Mouse (Mus musculus) large intestine, adult 2 months (tissue): Measurements from ENCODE around the gene Hoxc12. TPM values are rescaled to one million over a fixed set of nuclear protein-coding genes. Genes with fewer than 3 reads are reported as not detected.

Experiments
- DNase-seq: peaks from one replicate; pipeline ENCODE4 v3.0.0-alpha.2; 2012; ENCODE audit warnings: low read depth, low spot score
- WGBS: fragments of 180-500 bp; shearing (Covaris S2); methylation state at CpG from one replicate; pipeline ENCODE4 v1.1.7; 2018; 5-methylcytosine and 5-hydroxymethylcytosine counted together
- polyA plus RNA-seq: library from polyadenylated mRNA; depleted of rRNA; stranded (reverse); fragments of >200 nt; gene quantifications from 2 replicates; pipeline ENCODE4 v1.2.3, GENCODE M21; 2012

The Hoxc12 gene
- polyA plus RNA-seq, 1 experiment, result not detected

- 9% methylated on average over 12 of the region's 12 CpGs for WGBS
- no peak for DNase-seq
Measured at GRCm38 (mm10) chr15:102934438-102934837, 2.1 kb upstream of the Hoxc12 start.

GRCm38 (mm10) chr15:102934897-102935296, 1.7 kb upstream of the Hoxc12 start:
- no peak for DNase-seq
- 3% methylated on average over 27 of the region's 27 CpGs for WGBS

- no peak for DNase-seq
- 3% methylated on average over 50 of the region's 50 CpGs for WGBS
Measured at GRCm38 (mm10) chr15:102937036-102937666, 594 bp downstream of the Hoxc12 start.

GRCm38 (mm10) chr15:102939256-102940155, 2.9 kb downstream of the Hoxc12 start:
- DNase-seq, result no peak
- 5% methylated on average over 34 of the region's 34 CpGs for WGBS

- WGBS, result 3% methylated on average over 52 of the region's 53 CpGs
- DNase-seq, result no peak
Measured at GRCm38 (mm10) chr15:102942739-102943467, 6.3 kb downstream of the Hoxc12 start.

GRCm38 (mm10) chr15:102943468-102943813, 6.9 kb downstream of the Hoxc12 start:
- 11% methylated on average over 5 of the region's 5 CpGs for WGBS
- no peak for DNase-seq

GRCm38 (mm10) chr15:102945185-102946077, 8.9 kb downstream of the Hoxc12 start:
- DNase-seq, result no peak
- 19% methylated on average over 22 of the region's 22 CpGs for WGBS

- WGBS, result 6% methylated on average over 9 of the region's 9 CpGs
- DNase-seq, result no peak
Measured at GRCm38 (mm10) chr15:102947276-102947675, 10.7 kb downstream of the Hoxc12 start.

- DNase-seq, result no peak
- WGBS, result 27% methylated on average over 2 of the region's 2 CpGs
Measured at GRCm38 (mm10) chr15:102948842-102949241, 12.3 kb downstream of the Hoxc12 start.

GRCm38 (mm10) chr15:102949696-102950095, 13.1 kb downstream of the Hoxc12 start:
- 4% methylated on average over 20 of the region's 20 CpGs for WGBS
- no peak for DNase-seq

GRCm38 (mm10) chr15:102950877-102951276, 14.3 kb downstream of the Hoxc12 start:
- WGBS, result 16% methylated on average over 2 of the region's 2 CpGs
- DNase-seq, result no peak

- no peak for DNase-seq
- WGBS, result 18% methylated on average over 6 of the region's 6 CpGs
Measured at GRCm38 (mm10) chr15:102953561-102953960, 17.0 kb downstream of the Hoxc12 start.

- DNase-seq, result no peak
- 3% methylated on average over 57 of the region's 57 CpGs for WGBS
Measured at GRCm38 (mm10) chr15:102954192-102955006, 17.8 kb downstream of the Hoxc12 start, which contains the start of gene Hoxc11. Gene Hoxc11 (plus strand): TSS chr15:102954427.

- DNase-seq, result no peak
- 2% methylated on average over 28 of the region's 28 CpGs for WGBS
Measured at GRCm38 (mm10) chr15:102955007-102955382, 18.4 kb downstream of the Hoxc12 start.

GRCm38 (mm10) chr15:102955833-102956640, 19.5 kb downstream of the Hoxc12 start:
- 7% methylated on average over 40 of the region's 40 CpGs for whole genome bisulfite sequencing
- no peak for DNase-seq

GRCm38 (mm10) chr15:102956906-102957305, 20.3 kb downstream of the Hoxc12 start:
- DNase-seq, result no peak
- WGBS, result 6% methylated on average over 12 of the region's 12 CpGs

- WGBS, result 6% methylated on average over 13 of the region's 13 CpGs
- peak; percentile 19 for DNase-seq
Measured at GRCm38 (mm10) chr15:102959663-102960191, 23.2 kb downstream of the Hoxc12 start.
